Mouse (Mus musculus) liver, embryonic 13.5 days (tissue): Measurements from ENCODE around the gene Rbm48. TPM values are rescaled to one million over a fixed set of nuclear protein-coding genes. Genes with fewer than 3 reads are reported as not detected.

Experiments used
- ATAC-seq: fragments of 200-750 bp; cut with Nextera tagmentation; 2 replicates; pipeline ENCODE4 v1.8.0; 2017; ENCODE audit warnings: low read depth, mild to moderate bottlenecking, moderate number of reproducible peaks, moderate library complexity
- DNase-seq: peaks from one replicate; pipeline ENCODE4 v3.0.0; 2022
- H3K27ac ChIP-seq: fragments of 300-500 bp; sonication (generic); 2 replicates; pipeline ENCODE4 v1.5.1; 2015; ENCODE audit warnings: moderate library complexity, mild to moderate bottlenecking, inconsistent platforms
- H3K27me3 ChIP-seq: fragments of 300-500 bp; sonication (generic); 2 replicates; pipeline ENCODE4 v1.6.1; 2015; ENCODE audit warnings: mild to moderate bottlenecking, inconsistent platforms
- H3K36me3 ChIP-seq: fragments of 300-500 bp; sonication (generic); 2 replicates; pipeline ENCODE4 v1.6.1; 2015; ENCODE audit warnings: mild to moderate bottlenecking, inconsistent platforms
- H3K4me1 ChIP-seq: fragments of 300-500 bp; sonication (generic); replicated peaks from 2 replicates; pipeline ENCODE4 v1.6.1; 2015; ENCODE audit warnings: inconsistent platforms
- H3K4me2 ChIP-seq: fragments of 300-500 bp; sonication (generic); 2 replicates; pipeline ENCODE4 v1.6.1; 2015; ENCODE audit warnings: inconsistent platforms, mild to moderate bottlenecking, moderate library complexity
- H3K4me3 ChIP-seq: fragments of 300-500 bp; sonication (generic); replicated peaks from 2 replicates; pipeline ENCODE4 v1.5.1; 2015; ENCODE audit warnings: mild to moderate bottlenecking, inconsistent platforms
- H3K9ac ChIP-seq: fragments of 300-500 bp; sonication (generic); 2 replicates; pipeline ENCODE4 v1.6.1; 2015; ENCODE audit warnings: mild to moderate bottlenecking, inconsistent platforms
- H3K9me3 ChIP-seq: fragments of 300-500 bp; sonication (generic); replicated peaks from 2 replicates; pipeline ENCODE4 v1.6.1; 2016; ENCODE audit warnings: inconsistent platforms
- WGBS: fragments of 180-500 bp; shearing (Covaris S2); methylation state at CpG from one replicate; pipeline ENCODE4 v1.1.7; 2015; ENCODE audit not compliant: insufficient replicate concordance; 5-methylcytosine and 5-hydroxymethylcytosine counted together
- polyA plus RNA-seq: library from polyadenylated mRNA; unstranded; fragments of >200 nt; fragmentation: Nextera tagmentation; extraction: Ambion mirVana; gene quantifications from 2 replicates; pipeline ENCODE4 v1.2.1, GENCODE M21; 2015

Rbm48 gene
- polyA plus RNA-seq, 1 experiment from 2014 or later: 7.3 TPM

GRCm38 (mm10) chr5:3607114-3607513 lies 10.7 kb upstream of the Rbm48 start:
- no peak overlapping the region for H3K9ac ChIP-seq
- no peaks in the 10 kb centered on the region for H3K27me3 ChIP-seq
- no peak overlapping the region for H3K4me2 ChIP-seq
- H3K4me3 ChIP-seq: no peak overlapping the region
- no peaks in the 10 kb centered on the region for H3K4me1 ChIP-seq
- DNase-seq (no peak), ATAC-seq (no peak)
- H3K9me3 ChIP-seq: no peaks in the 10 kb centered on the region
- 83% methylated on average over 9 of the region's 9 CpGs for WGBS
- no peak overlapping the region for H3K27ac ChIP-seq
- H3K36me3 ChIP-seq: peaks cover 30% of the 10 kb centered on the region

DNA sequence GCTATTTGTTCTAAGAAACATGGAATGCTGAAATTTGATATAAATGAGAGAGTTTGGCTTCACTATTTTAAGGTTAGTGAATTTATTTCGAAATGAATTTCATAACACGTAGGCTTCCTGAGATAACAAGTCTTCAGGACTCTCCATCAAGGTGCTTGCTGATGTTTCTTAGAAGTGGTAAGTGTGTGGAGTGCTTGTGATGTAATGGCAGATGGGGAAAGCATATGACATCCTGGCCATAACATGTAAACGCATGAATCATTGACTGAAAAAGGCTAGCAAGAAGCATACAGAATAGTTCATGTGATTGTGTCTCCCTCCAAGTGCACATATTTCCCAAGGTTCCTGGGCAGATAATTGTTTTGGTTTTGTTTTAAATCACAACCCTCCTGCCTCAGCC lies 4.4 kb upstream of the Rbm48 start:
- Histone ChIP-seq H3K4me1 (peaks cover 6% of the 10 kb centered on the region), H3K27me3 (no peaks in the 10 kb centered on the region), H3K9me3 (no peaks in the 10 kb centered on the region), H3K27ac (no peak overlapping the region), H3K36me3 (peaks cover 9% of the 10 kb centered on the region), H3K9ac (no peak overlapping the region), H3K4me3 (no peak overlapping the region), H3K4me2 (no peak overlapping the region)
- WGBS: 75% methylated on average over 3 of the region's 3 CpGs
- ATAC-seq (no peak), DNase-seq (no peak)

- 59% methylated on average over 1 of the region's 1 CpGs for WGBS
- Histone ChIP-seq H3K27ac (no peak overlapping the region), H3K4me2 (no peak overlapping the region)
Measured at GRCm38 (mm10) chr5:3600298-3600697, 3.9 kb upstream of the Rbm48 start.

GRCm38 (mm10) chr5:3598766-3599165 lies 2.4 kb upstream of the Rbm48 start:
- Histone ChIP-seq H3K36me3 (no peaks in the 10 kb centered on the region), H3K27ac (no peak overlapping the region), H3K4me3 (no peak overlapping the region), H3K4me2 (no peak overlapping the region), H3K9me3 (no peaks in the 10 kb centered on the region), H3K9ac (no peak overlapping the region), H3K27me3 (no peaks in the 10 kb centered on the region), H3K4me1 (peaks cover 17% of the 10 kb centered on the region)
- ATAC-seq: no peak
- no peak for DNase-seq
- WGBS: 79% methylated on average over 5 of the region's 5 CpGs

More at GRCm38 (mm10) chr5:3600298-3600697, 3.9 kb upstream of the Rbm48 start:
- DNase-seq (no peak), ATAC-seq (no peak)
- no peaks in the 10 kb centered on the region for H3K27me3 ChIP-seq
- peaks cover 4% of the 10 kb centered on the region for H3K36me3 ChIP-seq
- no peak overlapping the region for H3K9ac ChIP-seq
- H3K4me3 ChIP-seq: no peak overlapping the region
- H3K9me3 ChIP-seq: no peaks in the 10 kb centered on the region
- H3K4me1 ChIP-seq: peaks cover 8% of the 10 kb centered on the region

- Histone ChIP-seq H3K4me2 (peak overlapping the region; percentile 89), H3K27ac (no peak overlapping the region), H3K27me3 (no peaks in the 10 kb centered on the region), H3K9me3 (no peaks in the 10 kb centered on the region), H3K4me1 (peaks cover 17% of the 10 kb centered on the region), H3K9ac (peak overlapping the region; percentile 75), H3K36me3 (0 out of 2 replicates have a peak, but pooled peaks cover 4% of the 10 kb centered on the region), H3K4me3 (peak overlapping the region; percentile 73)
- ATAC-seq (no peak), DNase-seq (no peak)
Measured at GRCm38 (mm10) chr5:3597171-3597570, 786 bp upstream of the Rbm48 start.

DNA sequence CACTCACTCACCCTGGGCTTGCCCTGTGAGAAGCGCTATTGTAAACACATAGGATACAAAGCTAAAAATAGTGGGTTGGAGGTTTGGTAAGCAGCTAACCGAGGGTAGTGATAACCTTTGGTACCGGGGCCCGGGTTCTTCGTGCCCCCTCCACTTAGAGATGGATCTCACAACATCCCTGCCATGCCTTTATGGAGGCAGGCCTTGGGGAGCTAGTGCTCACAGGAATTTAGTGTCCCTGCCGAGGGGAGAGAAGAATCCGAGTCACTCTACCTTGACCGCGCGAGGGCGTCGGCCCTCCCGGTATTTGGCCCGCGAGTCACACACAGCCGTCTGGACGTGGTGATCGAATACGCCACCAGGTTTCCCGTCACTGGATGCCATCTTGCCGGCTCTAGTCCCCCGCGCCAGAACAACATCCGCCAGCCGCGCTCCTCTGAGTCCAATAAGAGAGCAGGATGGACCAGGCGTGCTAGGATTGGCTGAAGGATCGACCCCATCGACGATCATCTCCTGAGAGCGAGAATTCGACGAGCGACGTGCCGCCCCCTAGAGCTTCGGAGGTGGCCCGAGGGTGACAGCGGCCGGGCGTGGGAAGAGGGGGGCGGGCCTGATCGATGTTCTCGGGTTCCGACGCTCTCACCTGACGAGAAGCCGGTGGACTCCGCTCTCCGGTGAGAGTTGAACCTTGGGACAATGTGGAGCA lies 539 bp downstream of the Rbm48 start, which contains the start of gene Pex1:
Gene Pex1, plus strand, starts transcription at position 374 of the 706 bp plus-strand sequence.
- peak within 1 kb of the TSS; percentile 89 for H3K4me2 ChIP-seq
- H3K27me3 ChIP-seq: no peaks in the 10 kb centered on the region
- DNase-seq (peak; percentile 92), ATAC-seq (peak; percentile 95)
- H3K9me3 ChIP-seq: no peaks in the 10 kb centered on the region
- H3K27ac ChIP-seq: peak within 1 kb of the TSS; percentile 66
- under 1% methylated on average over 50 of the region's 50 CpGs for WGBS
- peak within 1 kb of the TSS; percentile 73 for H3K4me3 ChIP-seq
- H3K4me1 ChIP-seq: peaks cover 17% of the 10 kb centered on the region
- H3K9ac ChIP-seq: peak within 1 kb of the TSS; percentile 75
- peaks cover 15% of the 10 kb centered on the region for H3K36me3 ChIP-seq

DNA sequence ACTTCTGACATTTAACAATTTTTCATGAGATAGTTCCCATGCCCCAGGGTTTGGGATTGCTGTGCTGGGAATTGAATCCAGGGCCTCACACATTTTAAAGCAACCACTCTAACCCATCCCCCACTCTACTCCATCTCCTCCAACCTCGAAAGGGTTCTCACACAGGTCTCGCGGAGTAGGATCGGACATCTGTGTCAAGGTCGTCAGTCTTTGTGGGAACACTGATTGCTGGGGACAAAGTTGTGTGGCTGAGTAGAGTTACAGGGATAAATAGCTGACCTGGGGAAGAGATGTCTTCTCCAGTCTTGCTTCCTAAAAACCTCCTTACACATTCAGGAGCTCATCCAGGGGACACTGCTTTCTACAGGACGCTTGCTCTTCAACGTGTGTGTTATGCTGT lies 17.3 kb downstream of the Rbm48 start:
- Histone ChIP-seq H3K4me2 (no peak overlapping the region), H3K9me3 (no peaks in the 10 kb centered on the region; the same call in 1 of the 2 replicates), H3K9ac (no peak overlapping the region), H3K27ac (no peak overlapping the region), H3K36me3 (peaks cover 91% of the 10 kb centered on the region), H3K27me3 (no peaks in the 10 kb centered on the region), H3K4me1 (no peaks in the 10 kb centered on the region), H3K4me3 (no peak overlapping the region)
- ATAC-seq (no peak), DNase-seq (no peak)
- WGBS: 88% methylated on average over 7 of the region's 7 CpGs

GRCm38 (mm10) chr5:3577939-3578338 lies 18.4 kb downstream of the Rbm48 start:
- Histone ChIP-seq H3K4me3 (no peak overlapping the region), H3K27ac (no peak overlapping the region), H3K4me2 (no peak overlapping the region), H3K9me3 (no peaks in the 10 kb centered on the region; the same call in 1 of the 2 replicates), H3K4me1 (no peaks in the 10 kb centered on the region), H3K9ac (no peak overlapping the region), H3K36me3 (peaks cover 92% of the 10 kb centered on the region), H3K27me3 (no peaks in the 10 kb centered on the region)
- DNase-seq (no peak), ATAC-seq (no peak)
- 85% methylated on average over 2 of the region's 2 CpGs for WGBS

GRCm38 (mm10) chr5:3574825-3575224 lies 21.6 kb downstream of the Rbm48 start:
- ATAC-seq (no peak), DNase-seq (no peak)
- H3K4me1 ChIP-seq: no peaks in the 10 kb centered on the region
- peaks cover 96% of the 10 kb centered on the region for H3K36me3 ChIP-seq
- no peak overlapping the region for H3K9ac ChIP-seq
- H3K4me3 ChIP-seq: no peak overlapping the region
- WGBS: 94% methylated on average over 2 of the region's 2 CpGs
- no peak overlapping the region for H3K4me2 ChIP-seq
- no peaks in the 10 kb centered on the region for H3K27me3 ChIP-seq
- no peak overlapping the region for H3K27ac ChIP-seq
- no peaks in the 10 kb centered on the region; the same call in 1 of the 2 replicates for H3K9me3 ChIP-seq

- H3K27me3 ChIP-seq: no peaks in the 10 kb centered on the region
- H3K4me1 ChIP-seq: no peaks in the 10 kb centered on the region
- H3K36me3 ChIP-seq: peaks cover 92% of the 10 kb centered on the region
- ATAC-seq (no peak), DNase-seq (no peak)
- H3K9me3 ChIP-seq: no peaks in the 10 kb centered on the region; the same call in 1 of the 2 replicates
- no peak within 1 kb of the TSS for H3K4me3 ChIP-seq
- H3K9ac ChIP-seq: no peak within 1 kb of the TSS
- no peak within 1 kb of the TSS for H3K27ac ChIP-seq
- H3K4me2 ChIP-seq: no peak within 1 kb of the TSS
- 85% methylated on average over 4 of the region's 4 CpGs for WGBS
Measured at GRCm38 (mm10) chr5:3571266-3571665, 25.1 kb downstream of the Rbm48 start, which contains the start of gene 1700109H08Rik. 1700109H08Rik (plus strand) TSS chr5:3571566.

- Histone ChIP-seq H3K27ac (no peak overlapping the region), H3K36me3 (peaks cover 37% of the 10 kb centered on the region), H3K4me1 (no peaks in the 10 kb centered on the region), H3K4me2 (no peak overlapping the region), H3K27me3 (no peaks in the 10 kb centered on the region), H3K4me3 (no peak overlapping the region), H3K9me3 (no peaks in the 10 kb centered on the region), H3K9ac (no peak overlapping the region)
- 73% methylated on average over 2 of the region's 2 CpGs for WGBS
- DNase-seq (no peak), ATAC-seq (no peak)
Measured at GRCm38 (mm10) chr5:3554198-3554597, 42.2 kb downstream of the Rbm48 start.

- H3K36me3 ChIP-seq: peaks cover 24% of the 10 kb centered on the region
- no peak overlapping the region for H3K4me3 ChIP-seq
- no peak overlapping the region for H3K9ac ChIP-seq
- H3K4me2 ChIP-seq: no peak overlapping the region
- ATAC-seq (no peak), DNase-seq (no peak)
- no peak overlapping the region for H3K27ac ChIP-seq
- H3K27me3 ChIP-seq: no peaks in the 10 kb centered on the region
- H3K4me1 ChIP-seq: 0 out of 2 replicates have a peak, but pooled peaks cover 4% of the 10 kb centered on the region
- 74% methylated on average over 1 of the region's 1 CpGs for WGBS
- H3K9me3 ChIP-seq: no peaks in the 10 kb centered on the region
Measured at GRCm38 (mm10) chr5:3551481-3551880, 44.9 kb downstream of the Rbm48 start.
